Mouse (Mus musculus): Measurements from ENCODE around the gene Exoc3l2.
A peak's percentile ranks its signal among the peaks of the same experiment; 100 is the strongest.

Exoc3l2 gene

DNA sequence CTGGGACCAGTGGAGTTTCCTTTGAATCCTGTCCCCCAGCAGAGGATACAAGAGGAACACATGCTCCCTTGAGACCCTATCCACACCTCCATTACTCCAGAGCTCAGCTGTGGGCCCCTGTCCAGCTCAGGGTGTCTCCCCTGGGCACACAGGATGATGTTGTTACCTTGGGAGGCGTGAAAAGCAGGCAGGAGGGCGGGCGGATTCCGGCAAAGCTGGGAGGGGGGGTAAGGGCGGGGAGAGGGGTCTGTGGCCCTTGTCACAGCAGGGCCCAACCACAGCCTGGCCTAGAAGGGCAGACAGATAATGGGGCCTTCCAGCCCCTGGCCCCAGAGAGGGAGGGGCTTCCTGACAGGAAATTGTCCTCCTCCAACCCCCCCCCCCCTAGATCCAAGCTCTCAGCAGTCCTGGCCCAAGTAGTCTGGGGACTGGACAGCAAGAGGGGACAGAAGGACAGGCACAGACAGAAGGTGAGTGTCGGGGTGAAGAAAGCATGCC, at the start of gene Exoc3l2:
TSS of gene Exoc3l2 (plus strand) at position 448 of the 498 bp plus-strand sequence.
- DNase-seq (ENCODE audit: low read depth, low spot score) = no peak

DNA sequence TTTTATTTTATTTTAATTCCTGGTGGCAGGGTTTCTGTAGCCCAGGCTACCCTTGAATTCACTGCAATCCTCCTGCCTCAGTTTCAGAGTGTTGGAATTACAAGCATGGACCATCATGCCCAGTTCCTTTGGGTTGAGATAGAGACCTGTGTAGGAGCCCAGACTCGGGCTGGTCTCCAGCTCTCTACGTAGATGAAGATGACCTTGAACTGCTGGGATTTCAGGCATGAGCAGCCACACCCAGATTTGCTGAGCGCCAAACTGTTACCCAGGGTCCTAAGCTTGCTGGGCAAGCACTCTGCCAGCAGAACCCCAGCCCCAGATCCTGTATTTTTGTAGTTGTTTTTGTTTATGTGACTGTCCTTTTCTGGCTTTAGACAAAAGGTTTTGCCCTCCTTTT, 49.6 kb upstream of the Exoc3l2 start:
- DNase-seq (ENCODE audit: low read depth, low spot score) = no peak

DNA sequence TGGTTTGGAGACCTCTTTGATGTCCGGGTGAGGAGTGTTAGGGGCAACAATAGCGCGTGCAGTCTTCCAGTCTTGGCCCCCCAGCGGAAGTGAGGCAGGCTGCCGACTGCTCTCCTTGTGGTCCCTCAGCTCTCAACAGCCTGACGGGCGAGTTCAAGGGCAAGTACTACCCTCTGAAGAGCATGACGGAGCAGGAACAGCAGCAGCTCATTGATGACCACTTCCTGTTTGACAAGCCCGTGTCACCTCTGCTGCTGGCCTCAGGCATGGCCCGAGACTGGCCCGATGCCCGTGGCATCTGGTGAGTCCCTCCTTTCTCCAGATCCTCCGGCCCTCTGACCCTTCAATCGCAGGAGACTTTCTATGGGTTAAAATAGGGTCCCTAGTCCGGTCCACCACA, 46.5 kb upstream of the Exoc3l2 start:
- no peak for DNase-seq (ENCODE audit: low read depth, low spot score)

DNA sequence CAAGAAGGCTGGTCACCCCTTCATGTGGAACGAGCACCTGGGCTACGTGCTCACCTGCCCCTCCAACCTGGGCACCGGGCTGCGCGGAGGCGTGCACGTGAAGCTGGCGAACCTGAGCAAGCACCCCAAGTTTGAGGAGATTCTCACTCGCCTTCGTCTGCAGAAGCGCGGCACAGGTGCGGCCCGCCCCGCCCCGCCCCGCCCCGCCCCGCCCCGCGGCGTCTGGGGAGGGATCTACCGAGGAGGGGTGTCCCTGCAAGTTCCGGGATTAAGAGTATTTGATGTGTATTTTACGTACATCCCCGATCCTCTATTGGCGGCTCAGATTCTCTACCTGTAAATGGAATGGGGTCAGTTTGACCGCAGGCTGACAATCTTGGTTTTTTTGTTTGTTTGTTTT, 43.0 kb upstream of the Exoc3l2 start:
- DNase-seq (ENCODE audit: low read depth, low spot score) = no peak

DNA sequence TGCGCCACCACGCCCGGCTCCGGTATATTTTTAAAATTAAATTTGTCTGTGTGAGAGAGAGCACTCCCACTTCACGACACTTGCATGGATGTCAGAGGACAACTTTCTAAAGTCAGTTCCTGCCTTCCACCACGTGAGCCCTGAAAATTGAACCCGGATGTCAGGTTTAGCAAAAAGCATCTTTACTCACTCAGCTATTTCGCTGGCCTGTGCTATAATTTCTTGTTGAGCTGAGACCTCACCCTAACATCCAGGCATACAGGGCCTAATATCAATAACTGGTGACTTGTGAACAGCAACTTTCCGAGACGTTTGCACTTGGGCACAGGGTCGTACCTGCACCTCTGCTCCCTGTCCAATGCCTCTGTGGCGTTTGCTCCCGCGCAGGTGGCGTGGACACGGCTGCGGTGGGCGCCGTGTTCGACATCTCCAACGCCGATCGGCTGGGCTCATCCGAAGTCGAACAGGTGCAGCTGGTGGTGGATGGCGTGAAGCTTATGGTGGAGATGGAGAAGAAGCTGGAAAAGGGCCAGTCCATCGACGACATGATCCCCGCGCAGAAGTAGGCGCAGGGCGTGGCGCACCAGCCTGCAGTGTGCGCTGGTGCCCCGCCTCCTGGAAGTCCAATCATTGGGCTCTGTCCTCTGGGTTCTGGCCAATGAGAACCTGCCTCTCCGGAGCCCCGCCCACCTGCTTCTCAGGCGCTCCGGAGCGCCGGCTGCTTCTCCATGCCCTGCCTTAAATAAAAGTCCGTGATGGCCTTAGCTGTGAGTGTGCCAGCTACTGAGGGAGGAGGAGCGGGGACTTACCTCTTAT, 42.1 kb upstream of the Exoc3l2 start:
- no peak for DNase-seq (ENCODE audit: low read depth, low spot score)

DNA sequence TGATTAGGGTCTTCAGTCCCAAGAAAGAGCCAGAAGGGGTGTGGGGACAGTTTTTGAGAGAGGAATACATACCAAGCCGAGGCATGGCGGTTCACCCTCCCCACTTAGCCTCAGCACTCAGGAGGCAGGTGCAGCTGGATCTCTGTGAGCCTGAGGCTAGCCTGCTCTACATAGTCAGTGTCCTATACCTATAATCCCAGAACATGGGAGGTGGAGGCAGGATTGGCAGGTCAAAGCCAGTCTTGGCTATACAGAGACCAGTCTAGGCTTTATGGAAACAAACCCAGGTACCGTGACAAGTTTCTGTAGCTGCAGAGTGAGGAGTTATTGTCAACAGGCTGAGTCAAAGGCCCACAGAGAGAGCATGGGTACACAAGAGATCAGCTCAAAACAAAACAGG, 40.0 kb upstream of the Exoc3l2 start:
- DNase-seq (ENCODE audit: low read depth, low spot score) = no peak

DNA sequence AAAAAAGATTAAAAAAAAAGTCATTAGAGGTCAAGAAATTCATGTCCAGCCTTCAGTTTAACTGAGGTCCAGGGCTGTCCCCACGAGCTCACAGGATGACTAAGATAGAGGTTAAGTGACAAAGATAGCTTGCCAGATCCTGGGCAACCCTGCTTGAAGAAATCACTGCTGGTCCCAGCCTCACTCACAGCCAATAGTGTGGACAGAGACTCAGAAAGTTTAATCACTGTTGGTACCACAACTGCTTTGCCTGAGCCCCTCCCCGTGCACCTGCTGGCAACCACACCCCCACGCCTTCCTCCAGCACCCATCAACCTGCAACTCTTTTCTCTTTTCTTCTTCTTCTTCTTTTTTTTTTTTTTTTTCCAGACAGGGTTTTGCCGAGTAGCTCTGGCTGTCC, 39.1 kb upstream of the Exoc3l2 start:
- DNase-seq (ENCODE audit: low read depth, low spot score) = no peak

DNA sequence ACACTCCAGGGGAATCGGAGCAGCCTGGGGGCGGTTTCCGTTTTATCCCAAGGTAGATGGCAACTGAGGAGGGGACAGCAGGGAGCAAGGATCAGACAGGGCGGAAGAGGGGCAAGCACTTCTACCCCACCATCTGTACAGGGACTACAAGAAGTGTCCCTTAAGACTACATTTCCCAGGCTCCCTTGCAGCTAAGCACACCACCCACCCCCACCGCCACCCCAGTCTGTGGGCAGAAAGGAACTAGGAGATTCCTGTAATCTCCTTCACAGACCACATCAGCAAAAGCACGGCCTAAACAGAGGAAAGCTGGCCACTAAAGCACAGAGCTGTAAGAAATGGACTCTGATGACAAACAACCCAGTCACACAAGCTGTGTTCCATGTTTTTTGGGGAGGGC, 36.8 kb upstream of the Exoc3l2 start:
- no peak for DNase-seq (ENCODE audit: low read depth, low spot score)

DNA sequence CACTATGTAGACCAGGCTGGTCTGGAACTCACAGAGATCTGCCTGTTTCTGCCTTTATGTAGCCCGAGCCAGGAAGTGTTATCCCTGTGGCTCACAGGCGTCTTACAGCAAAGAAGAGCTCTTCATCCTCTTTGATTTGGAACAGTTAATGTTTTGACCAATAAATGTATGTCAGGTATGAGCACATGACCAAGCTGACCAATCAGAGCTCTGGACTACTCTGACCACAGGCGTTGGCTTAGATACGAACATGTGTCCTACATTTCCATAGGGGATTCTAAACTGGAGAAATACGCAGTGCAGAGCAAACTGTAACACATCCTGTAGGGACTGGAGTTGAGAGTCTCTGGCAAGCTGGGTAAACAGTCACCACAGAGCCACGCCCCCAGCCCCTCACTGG, 36.2 kb upstream of the Exoc3l2 start:
- no peak for DNase-seq (ENCODE audit: low read depth, low spot score)

DNA sequence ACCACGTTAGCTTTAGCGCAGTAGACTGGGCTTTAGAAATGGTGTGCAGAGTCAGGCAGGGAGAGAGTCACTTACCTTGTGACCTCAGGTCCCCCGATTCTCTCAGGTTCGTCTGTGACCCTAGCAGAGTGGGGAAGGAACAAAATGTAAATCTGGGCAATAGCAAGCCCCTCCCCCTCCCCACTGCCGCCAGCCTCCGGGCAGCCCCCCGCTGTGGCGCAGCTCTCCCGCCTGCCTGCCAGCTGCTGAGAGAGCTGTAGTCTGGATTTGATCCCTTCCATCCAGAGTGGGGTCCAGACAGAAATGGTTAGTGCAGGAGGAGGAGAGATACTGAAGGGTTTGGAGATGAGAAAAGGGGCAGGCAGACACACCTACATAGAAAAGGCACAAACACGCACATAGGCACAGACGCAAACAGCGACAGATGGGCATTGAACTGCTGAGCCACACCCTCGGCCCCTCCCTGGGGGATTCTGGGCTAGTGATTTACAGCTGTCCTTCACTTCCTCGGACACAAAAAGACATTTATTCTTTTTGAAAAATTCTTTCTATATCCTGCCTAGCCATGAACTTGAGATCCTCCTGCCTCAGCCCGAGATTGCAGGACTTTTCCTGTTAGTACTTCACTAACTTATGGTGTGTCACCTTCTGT, 35.0 kb upstream of the Exoc3l2 start:
- no peak for DNase-seq (ENCODE audit: low read depth, low spot score)

DNA sequence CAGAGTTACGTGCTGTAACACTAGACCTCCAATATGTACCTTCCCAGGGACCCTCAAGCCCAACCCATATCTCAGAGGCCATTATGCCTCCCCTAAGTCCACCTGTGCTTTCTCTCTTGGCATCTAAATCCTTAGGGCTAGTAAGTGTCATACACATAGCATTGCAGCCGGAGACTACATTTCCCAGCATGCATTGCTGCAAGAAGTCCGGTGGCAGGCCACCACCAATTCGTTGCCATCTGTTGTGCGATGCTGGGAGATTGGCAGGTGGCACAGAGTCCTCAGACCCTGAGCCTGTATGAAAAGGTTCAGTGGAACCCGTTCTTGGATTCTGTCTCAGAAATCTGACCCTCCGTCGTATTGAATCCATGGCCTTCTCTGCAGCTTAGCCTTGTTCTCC, 33.4 kb upstream of the Exoc3l2 start:
- DNase-seq (ENCODE audit: low read depth, low spot score) = no peak

DNA sequence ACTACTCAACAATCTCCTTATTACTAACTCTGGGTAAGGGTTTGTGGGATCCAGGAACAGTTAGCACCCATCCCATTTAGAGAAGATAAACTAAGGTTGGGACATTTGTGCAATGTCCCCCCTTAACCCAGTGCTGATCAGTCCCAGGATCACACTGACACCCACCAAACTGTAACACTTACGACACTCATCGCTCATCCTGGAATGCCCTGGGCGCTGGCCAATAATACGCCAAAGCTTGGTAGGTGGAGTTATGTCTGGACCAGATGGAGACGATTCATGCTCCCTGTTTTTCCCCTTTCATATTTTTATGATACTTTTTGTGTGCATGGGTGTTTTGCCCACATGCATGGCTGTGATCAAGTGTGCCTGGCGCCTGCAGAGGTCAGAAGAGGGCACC, 32.7 kb upstream of the Exoc3l2 start:
- DNase-seq (ENCODE audit: low read depth, low spot score) = no peak

DNA sequence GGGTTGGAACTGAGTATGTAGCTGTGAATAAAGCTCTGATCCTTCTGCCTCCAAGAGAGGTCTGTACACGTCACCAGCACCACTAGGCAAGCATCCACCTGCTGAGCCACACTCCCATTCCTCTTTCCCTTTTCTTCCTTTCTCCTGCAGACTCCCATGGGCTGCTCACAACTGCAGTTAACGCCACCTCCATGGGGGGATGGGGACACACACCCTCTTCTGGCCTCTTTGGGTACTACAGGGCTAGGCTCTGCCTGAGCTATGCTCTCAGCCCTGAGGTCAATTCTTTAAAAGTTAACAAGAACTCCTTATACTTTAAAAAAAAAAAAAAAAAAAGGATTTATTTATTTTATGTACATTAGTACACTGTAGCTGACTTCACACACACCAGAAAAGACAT, 30.7 kb upstream of the Exoc3l2 start:
- DNase-seq (ENCODE audit: low read depth, low spot score) = no peak

DNA sequence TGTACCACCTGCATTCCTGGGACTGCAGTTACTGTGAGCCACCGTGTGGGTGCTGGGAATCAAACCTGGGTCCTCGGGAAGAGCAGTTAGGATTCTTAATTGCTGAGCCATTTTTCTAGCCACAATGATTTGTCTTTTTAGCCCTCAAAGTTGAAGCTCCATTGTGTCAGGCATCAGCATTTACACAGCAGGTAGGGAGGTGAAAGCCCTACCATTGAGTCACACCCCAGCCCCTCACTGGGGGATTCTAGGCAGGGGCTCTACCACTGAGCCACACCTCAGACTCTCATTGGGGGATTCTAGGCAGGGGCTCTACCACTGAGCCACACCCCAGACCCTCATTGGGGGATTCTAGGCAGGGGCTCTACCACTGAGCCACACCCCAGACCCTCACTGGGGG, 26.9 kb upstream of the Exoc3l2 start:
- no peak for DNase-seq (ENCODE audit: low read depth, low spot score)

DNA sequence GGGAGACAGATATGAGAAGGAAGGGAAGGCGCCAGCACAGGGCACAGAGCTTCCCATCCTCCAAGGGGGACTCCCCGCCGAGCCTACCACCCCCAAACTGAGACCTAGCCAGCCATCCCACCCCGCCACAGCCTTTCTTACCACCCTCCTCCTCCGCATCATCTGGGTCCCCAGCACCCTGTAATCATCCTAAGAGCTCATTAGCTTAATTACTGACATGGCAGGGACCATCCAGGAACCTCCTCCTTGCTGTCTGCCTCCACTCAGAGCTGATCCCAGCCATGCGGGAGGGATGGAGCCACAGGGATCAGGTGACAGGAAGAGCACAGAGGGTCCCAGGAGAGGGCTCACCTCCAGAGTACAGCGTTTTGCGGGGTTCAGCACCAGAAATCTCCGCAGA, 26.1 kb upstream of the Exoc3l2 start:
- DNase-seq (ENCODE audit: low read depth, low spot score) = no peak

DNA sequence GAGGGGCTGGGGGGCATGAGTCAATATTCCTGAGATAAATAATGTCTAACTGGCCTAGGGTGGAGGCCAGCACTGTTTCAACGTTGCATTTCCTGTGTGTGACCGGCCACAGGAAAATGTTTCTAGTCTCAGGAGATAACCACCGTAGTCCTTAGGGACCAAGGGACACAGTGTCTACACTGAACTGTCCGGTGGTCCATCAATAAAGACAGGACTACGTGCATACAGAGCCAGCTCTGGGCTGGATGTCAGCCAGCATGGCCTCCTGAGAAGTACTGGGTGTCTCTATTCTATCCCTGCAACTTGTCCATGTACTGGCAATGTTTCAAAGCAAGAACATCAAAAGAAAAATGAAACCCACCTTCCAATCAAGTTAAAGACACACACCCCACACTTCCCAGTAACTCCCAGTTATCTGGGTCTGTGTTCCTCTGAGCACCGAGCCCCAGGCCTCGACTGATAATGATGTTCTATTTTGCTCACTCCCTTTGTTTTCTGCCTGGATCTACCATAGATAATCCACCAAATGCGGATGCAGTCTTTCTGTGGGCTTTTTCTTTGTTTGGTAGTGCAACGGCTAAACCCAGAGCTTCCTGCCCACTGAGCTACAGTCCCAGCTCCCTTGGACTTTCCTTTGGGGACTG, 21.6 kb upstream of the Exoc3l2 start:
- DNase-seq (ENCODE audit: low read depth, low spot score) = no peak

DNA sequence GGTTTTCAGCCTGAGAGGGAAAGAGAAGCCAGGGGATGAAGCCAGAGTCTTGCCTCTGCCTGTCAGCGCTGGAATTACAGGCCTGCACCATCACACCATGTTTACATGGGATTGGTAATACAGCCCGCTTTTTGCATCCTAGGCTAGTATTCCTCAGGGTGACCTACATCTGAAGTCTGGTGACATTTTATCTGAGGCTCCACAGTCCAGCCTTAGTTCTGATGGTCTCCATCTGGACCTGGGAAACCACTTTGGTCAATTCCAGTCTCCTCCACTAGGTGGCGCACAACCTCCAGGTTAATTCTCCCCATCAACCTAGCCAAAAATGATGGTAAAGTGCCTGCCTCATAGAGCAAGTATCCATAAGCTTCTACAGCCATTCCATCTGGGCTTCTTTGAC, 19.8 kb upstream of the Exoc3l2 start:
- peak; percentile 87 for DNase-seq (ENCODE audit: low read depth, low spot score)

DNA sequence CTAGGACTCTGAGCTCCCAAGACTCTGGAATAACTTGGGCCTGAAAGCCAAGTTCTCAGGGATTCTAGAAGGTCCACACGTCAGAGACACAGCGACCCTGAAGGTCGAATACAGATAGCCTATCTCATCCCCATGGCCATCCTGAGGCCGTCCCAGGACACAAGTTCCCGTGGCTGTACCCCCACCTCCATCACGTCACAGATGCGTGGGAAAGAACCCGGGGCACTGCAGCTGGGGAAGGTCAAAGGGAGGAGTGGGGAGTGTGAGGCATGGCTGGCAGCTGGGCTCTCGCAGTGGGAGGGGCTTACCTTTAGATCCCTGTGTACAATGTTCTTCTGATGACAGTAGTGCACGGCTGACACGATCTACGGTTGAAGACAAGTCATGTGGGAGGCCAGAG, 18.3 kb upstream of the Exoc3l2 start:
- DNase-seq (ENCODE audit: low read depth, low spot score) = no peak

DNA sequence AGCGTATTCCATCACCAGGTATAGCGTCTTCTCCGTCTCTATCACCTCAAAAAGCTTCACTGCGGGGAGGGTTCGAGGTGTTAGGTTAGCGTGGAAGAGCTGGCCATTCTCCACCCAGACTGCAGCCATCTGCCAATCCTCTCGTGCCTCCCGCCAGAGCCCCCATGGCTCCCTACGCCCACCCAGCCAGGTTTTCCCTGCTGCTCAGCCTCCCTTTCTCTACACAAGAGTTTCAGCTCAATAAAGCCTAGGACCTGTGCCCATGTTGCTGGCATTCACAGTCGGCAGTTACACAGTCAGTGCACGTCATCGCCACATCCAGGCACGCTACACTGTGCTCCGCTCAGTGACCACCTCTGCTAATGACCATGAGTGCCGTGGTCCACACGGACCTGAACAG, 15.4 kb upstream of the Exoc3l2 start:
- no peak for DNase-seq (ENCODE audit: low read depth, low spot score)

DNA sequence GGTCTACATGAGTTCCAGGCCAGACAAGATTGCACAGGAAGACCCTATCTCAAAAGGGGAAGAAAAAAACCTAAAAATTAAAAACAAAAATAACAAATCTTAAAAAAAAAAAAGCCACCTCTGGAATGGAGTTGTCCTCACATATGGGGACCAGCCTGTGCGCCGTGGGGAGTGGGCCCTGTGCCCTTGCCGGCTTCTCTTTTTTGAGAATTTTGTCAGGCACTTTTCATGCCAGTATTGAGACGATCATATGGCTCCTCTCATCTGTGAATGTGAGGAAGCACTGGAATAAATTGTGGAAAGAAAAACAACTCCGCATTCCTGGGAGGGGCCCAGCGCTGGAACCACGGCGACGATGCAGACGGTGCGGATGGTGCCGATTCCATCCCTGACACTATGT, 14.0 kb upstream of the Exoc3l2 start:
- no peak for DNase-seq (ENCODE audit: low read depth, low spot score)

DNA sequence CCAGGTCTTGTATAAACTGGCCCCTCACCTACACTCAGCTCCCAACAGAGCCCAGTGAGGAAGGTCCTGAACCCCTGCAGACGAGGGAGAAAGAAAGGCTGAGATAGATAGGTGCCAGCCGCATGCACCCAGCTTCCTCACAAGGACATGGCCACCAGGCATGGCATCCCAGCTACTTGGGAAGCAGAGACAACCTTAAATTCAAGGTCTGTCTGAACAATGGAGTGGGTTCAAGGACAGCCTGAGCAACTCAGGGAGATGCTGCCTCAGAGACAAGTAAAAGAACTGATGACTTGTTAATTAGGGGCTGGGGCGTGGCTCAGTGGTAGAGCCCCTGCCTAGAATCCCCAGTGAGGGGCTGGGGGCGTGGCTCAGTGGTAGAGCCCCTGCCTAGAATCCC, 7.9 kb upstream of the Exoc3l2 start:
- DNase-seq (ENCODE audit: low read depth, low spot score) = no peak

DNA sequence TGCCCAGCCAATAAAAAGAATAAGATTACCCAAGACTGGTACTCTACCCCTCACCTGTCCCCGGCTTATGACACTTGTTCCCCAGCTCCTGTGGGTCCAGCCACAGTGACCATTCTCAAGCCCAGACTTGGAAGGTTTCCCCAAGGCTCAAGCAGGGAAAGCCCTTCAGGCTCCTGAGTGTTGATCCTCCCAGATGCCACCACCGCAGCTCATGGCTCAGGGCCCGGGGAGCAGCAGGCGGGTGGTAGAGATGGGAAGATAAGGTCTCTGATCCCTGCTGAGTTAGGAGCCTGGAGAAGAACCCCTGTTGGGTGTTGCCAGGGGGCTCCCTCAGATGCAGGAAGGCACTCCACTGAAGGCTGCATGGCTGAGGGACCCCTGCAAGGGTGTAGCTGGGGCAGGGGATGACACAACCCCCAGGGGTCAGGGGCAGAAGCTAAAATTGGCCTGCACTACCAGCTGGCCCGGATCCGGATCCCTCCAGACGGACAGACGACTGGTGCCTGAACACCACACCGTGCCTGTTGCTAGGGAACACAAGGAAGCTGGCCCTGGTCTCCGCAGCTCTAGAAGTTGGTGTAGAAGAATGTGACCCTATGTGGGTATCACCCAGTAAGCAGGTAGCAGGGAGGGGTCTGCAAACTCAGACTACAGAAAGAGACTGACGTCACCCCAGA, 7.2 kb upstream of the Exoc3l2 start:
- no peak for DNase-seq (ENCODE audit: low read depth, low spot score)
